In the genomic region with DNA sequence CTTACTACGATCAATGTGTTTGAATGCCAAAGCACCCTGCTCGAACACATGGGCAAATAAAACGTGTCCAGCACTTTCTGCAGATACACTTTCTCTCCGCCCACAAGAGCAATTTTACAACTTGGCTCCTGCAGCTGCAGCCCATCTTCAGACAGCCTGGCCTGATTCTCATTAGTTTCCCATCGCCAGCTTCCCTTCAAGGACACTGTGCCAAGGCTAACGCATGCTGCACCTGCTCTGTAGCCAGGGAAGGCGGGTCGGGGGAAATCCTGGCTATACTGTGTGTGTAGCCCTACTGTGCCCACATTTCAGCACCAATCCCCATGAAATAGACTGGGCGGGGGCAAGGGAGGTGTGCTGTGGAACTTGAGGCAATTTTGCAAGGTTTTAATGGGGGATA, we compare ENCODE assay signal across 12 mouse cellular contexts. TPM values are rescaled to one million over a fixed set of nuclear protein-coding genes. Genes with fewer than 3 reads are reported as not detected.
DNase-seq lines count a peak whose midpoint lies in the region; ATAC-seq and TF ChIP-seq lines count a peak whose summit lies in the region.
"Had no signal": no experiment of that assay in that cellular context is flagged by ENCODE, and none has a peak within 500 bp of the region (broad histone marks: within the 10 kb centered on the region; RNA-seq: fewer than 3 reads in every experiment).

No protein-coding gene starts in this region.

- H3K4me3 ChIP-seq in forebrain, postnatal 0 days (ENCODE audit: low read depth, low read length), result no peak overlapping the region
- H3K4me3 ChIP-seq in forebrain, embryonic 13.5 days, result no peak overlapping the region
- H3K4me3 ChIP-seq in midbrain, postnatal 0 days (ENCODE audit: low read depth, low read length), result no peak overlapping the region
- H3K4me3 ChIP-seq in midbrain, embryonic 13.5 days (replicated peaks), result no peak overlapping the region
- no peak overlapping the region for H3K4me3 ChIP-seq in intestine, embryonic 15.5 days (replicated peaks)
- H3K4me3 ChIP-seq: embryonic facial prominence, embryonic 12.5 days had no signal

- 0 out of 2 replicates have a peak, but pooled peaks have one; percentile 25 for ATAC-seq in forebrain, postnatal 0 days
- no peak for ATAC-seq in forebrain, embryonic 13.5 days
- ATAC-seq in midbrain, postnatal 0 days (ENCODE audit: low FRiP score), result no peak
- ATAC-seq in midbrain, embryonic 13.5 days, result no peak
- ATAC-seq in intestine, embryonic 15.5 days, result no peak
- ATAC-seq: liver, postnatal 0 days had no signal

- H3K4me1 ChIP-seq in forebrain, postnatal 0 days (ENCODE audit: insufficient read depth), result peaks cover 10% of the 10 kb centered on the region; the same call in 1 of the 2 replicates
- peaks cover 20% of the 10 kb centered on the region for H3K4me1 ChIP-seq in forebrain, embryonic 13.5 days
- no peaks in the 10 kb centered on the region for H3K4me1 ChIP-seq in midbrain, postnatal 0 days (ENCODE audit: insufficient read depth, low read length)
- H3K4me1 ChIP-seq in midbrain, embryonic 13.5 days (replicated peaks), result peaks cover 13% of the 10 kb centered on the region
- H3K4me1 ChIP-seq in intestine, embryonic 15.5 days (replicated peaks), result peaks cover 20% of the 10 kb centered on the region

- DNase-seq in forebrain, postnatal 0 days, result peak; percentile 10
- DNase-seq in midbrain, postnatal 0 days (ENCODE audit: low spot score), result peak; percentile 47
- DNase-seq in lung, postnatal 25 days (ENCODE audit: low spot score), result peak; percentile 12
- no peak for DNase-seq in gastrocnemius, adult 18-20 months (ENCODE audit: low spot score)
- DNase-seq: liver, postnatal 0 days; right cerebral cortex, adult 18-20 months had no signal

- H3K36me3 ChIP-seq in forebrain, postnatal 0 days (ENCODE audit: insufficient read depth), result no peaks in the 10 kb centered on the region
- H3K36me3 ChIP-seq in forebrain, embryonic 13.5 days (ENCODE audit: poor library complexity, severe bottlenecking), result no peaks in the 10 kb centered on the region
- no peaks in the 10 kb centered on the region for H3K36me3 ChIP-seq in midbrain, postnatal 0 days (ENCODE audit: insufficient read depth, low read length)
- no peaks in the 10 kb centered on the region for H3K36me3 ChIP-seq in midbrain, embryonic 13.5 days
- H3K36me3 ChIP-seq in intestine, embryonic 15.5 days, result no peaks in the 10 kb centered on the region
- H3K36me3 ChIP-seq: embryonic facial prominence, embryonic 12.5 days had no signal

- H3K4me2 ChIP-seq in forebrain, postnatal 0 days (ENCODE audit: low read depth), result no peak overlapping the region
- H3K4me2 ChIP-seq in forebrain, embryonic 13.5 days, result no peak overlapping the region
- no peak overlapping the region for H3K4me2 ChIP-seq in midbrain, postnatal 0 days (ENCODE audit: low read depth, low read length, poor library complexity, severe bottlenecking)
- H3K4me2 ChIP-seq in midbrain, embryonic 13.5 days (replicated peaks), result no peak overlapping the region
- H3K4me2 ChIP-seq in intestine, embryonic 15.5 days (replicated peaks), result no peak overlapping the region
- H3K4me2 ChIP-seq: embryonic facial prominence, embryonic 12.5 days had no signal

- no peaks in the 10 kb centered on the region for H3K27me3 ChIP-seq in forebrain, postnatal 0 days (ENCODE audit: insufficient read depth, low read length)
- H3K27me3 ChIP-seq in forebrain, embryonic 13.5 days, result 0 out of 2 replicates have a peak, but pooled peaks cover 3% of the 10 kb centered on the region
- no peaks in the 10 kb centered on the region for H3K27me3 ChIP-seq in midbrain, postnatal 0 days (ENCODE audit: insufficient read depth, low read length)
- no peaks in the 10 kb centered on the region for H3K27me3 ChIP-seq in midbrain, embryonic 13.5 days
- H3K27me3 ChIP-seq in intestine, embryonic 15.5 days (replicated peaks), result no peaks in the 10 kb centered on the region
- H3K27me3 ChIP-seq: embryonic facial prominence, embryonic 12.5 days had no signal

- no peak overlapping the region for H3K27ac ChIP-seq in forebrain, postnatal 0 days (ENCODE audit: low read depth, low read length)
- no peak overlapping the region; the same call in 1 of the 2 replicates for H3K27ac ChIP-seq in forebrain, embryonic 13.5 days
- H3K27ac ChIP-seq in midbrain, postnatal 0 days (ENCODE audit: low read depth, low read length), result no peak overlapping the region
- no peak overlapping the region for H3K27ac ChIP-seq in midbrain, embryonic 13.5 days
- H3K27ac ChIP-seq in intestine, embryonic 15.5 days, result 0 out of 2 replicates have a peak overlapping the region, but pooled peaks have one; percentile 48
- H3K27ac ChIP-seq: embryonic facial prominence, embryonic 12.5 days had no signal

- TF ChIP-seq CTCF in forebrain, postnatal 0 days (IDR thresholded peaks at IDR 0.05; ENCODE audit: low read depth), result no peak
- TF ChIP-seq CTCF in midbrain, postnatal 0 days (IDR thresholded peaks at IDR 0.05), result no peak

- WGBS in forebrain, postnatal 0 days, result 38% methylated on average over 9 of the region's 9 CpGs
- 58% methylated on average over 9 of the region's 9 CpGs for WGBS in forebrain, embryonic 13.5 days
- WGBS in midbrain, postnatal 0 days, result 61% methylated on average over 9 of the region's 9 CpGs
- WGBS in midbrain, embryonic 13.5 days, result 69% methylated on average over 9 of the region's 9 CpGs
- 37% methylated on average over 9 of the region's 9 CpGs for WGBS in intestine, embryonic 15.5 days

- H3K9ac ChIP-seq in forebrain, postnatal 0 days, result no peak overlapping the region
- H3K9ac ChIP-seq in forebrain, embryonic 13.5 days, result no peak overlapping the region
- H3K9ac ChIP-seq in midbrain, postnatal 0 days (replicated peaks; ENCODE audit: low read length, poor library complexity, severe bottlenecking), result 0 out of 2 replicates have a peak overlapping the region, but pooled peaks have one; percentile 33
- no peak overlapping the region; the same call in 1 of the 2 replicates for H3K9ac ChIP-seq in midbrain, embryonic 13.5 days (replicated peaks)
- H3K9ac ChIP-seq in intestine, embryonic 15.5 days, result no peak overlapping the region
- H3K9ac ChIP-seq: embryonic facial prominence, embryonic 12.5 days; liver, postnatal 0 days had no signal

- no peaks in the 10 kb centered on the region for H3K9me3 ChIP-seq in forebrain, postnatal 0 days (ENCODE audit: low read length)
- H3K9me3 ChIP-seq in forebrain, embryonic 13.5 days (replicated peaks), result no peaks in the 10 kb centered on the region
- H3K9me3 ChIP-seq in midbrain, postnatal 0 days (ENCODE audit: low read length), result no peaks in the 10 kb centered on the region
- H3K9me3 ChIP-seq in midbrain, embryonic 13.5 days, result no peaks in the 10 kb centered on the region
- no peaks in the 10 kb centered on the region for H3K9me3 ChIP-seq in intestine, embryonic 15.5 days
- H3K9me3 ChIP-seq: embryonic facial prominence, embryonic 12.5 days had no signal

RNA-seq across cellular contexts. Expression of gene Qsox2, which starts 3.0 kb away (rescaled TPM):
- total RNA-seq in forebrain, postnatal 0 days (2014; rRNA removed), result 21.2 and 22.2 TPM in 2 replicates
- 5.5 and 9.1 TPM in 2 replicates for polyA plus RNA-seq in forebrain, postnatal 0 days (2015; fragmentation: Nextera tagmentation; extraction: Ambion mirVana)
- 13.5 and 15.7 TPM in 2 replicates for polyA plus RNA-seq in forebrain, embryonic 13.5 days (2015; fragmentation: Nextera tagmentation; extraction: Ambion mirVana)
- 19.2 and 25.6 TPM in 2 replicates for total RNA-seq in midbrain, postnatal 0 days (2014; rRNA removed)
- polyA plus RNA-seq in midbrain, postnatal 0 days (2015; fragmentation: Nextera tagmentation; extraction: Ambion mirVana), result 8.4 and 9.9 TPM in 2 replicates
- 15.4 and 15.7 TPM in 2 replicates for polyA plus RNA-seq in midbrain, embryonic 13.5 days (2015; fragmentation: Nextera tagmentation; extraction: Ambion mirVana)
- polyA plus RNA-seq in intestine, embryonic 15.5 days (2015; fragmentation: Nextera tagmentation; extraction: Ambion mirVana), result 23.2 and 26.9 TPM in 2 replicates
- 1 to 10 TPM; 3.5 to 3.8 TPM for total RNA-seq in gastrocnemius, adult 18-20 months (2021)

RNA-seq across cellular contexts. Expression of gene Lhx3, which starts 32.2 kb away (rescaled TPM):
- 0.08 TPM in 1 of 2 replicates, not detected in the other for total RNA-seq in forebrain, postnatal 0 days (2014; rRNA removed)
- polyA plus RNA-seq in forebrain, postnatal 0 days (2015; fragmentation: Nextera tagmentation; extraction: Ambion mirVana), result 0.06 TPM in 1 of 2 replicates, not detected in the other
- polyA plus RNA-seq in forebrain, embryonic 13.5 days (2015; fragmentation: Nextera tagmentation; extraction: Ambion mirVana), result 0.09 and 0.21 TPM in 2 replicates
- 0.38 TPM in 1 of 2 replicates, not detected in the other for total RNA-seq in midbrain, postnatal 0 days (2014; rRNA removed)
- polyA plus RNA-seq in midbrain, postnatal 0 days (2015; fragmentation: Nextera tagmentation; extraction: Ambion mirVana), result 0.12 TPM in 1 of 2 replicates, not detected in the other
- polyA plus RNA-seq in midbrain, embryonic 13.5 days (2015; fragmentation: Nextera tagmentation; extraction: Ambion mirVana), result 0.17 TPM in 1 of 2 replicates, not detected in the other
- not detected in 2 replicates for polyA plus RNA-seq in intestine, embryonic 15.5 days (2015; fragmentation: Nextera tagmentation; extraction: Ambion mirVana)
- not detected for total RNA-seq in gastrocnemius, adult 18-20 months (2021)
- total RNA-seq: heart, adult 8-10 months; hematopoietic stem cell, adult 5-6 weeks had no signal
- polyA plus RNA-seq: liver, postnatal 0 days had no signal

RNA-seq across cellular contexts. Expression of gene Ccdc187, which starts 54.0 kb away (rescaled TPM):
- total RNA-seq in forebrain, postnatal 0 days (2014; rRNA removed), result 1.5 and 2.0 TPM in 2 replicates
- polyA plus RNA-seq in forebrain, postnatal 0 days (2015; fragmentation: Nextera tagmentation; extraction: Ambion mirVana), result 0.13 TPM in 2 replicates
- polyA plus RNA-seq in forebrain, embryonic 13.5 days (2015; fragmentation: Nextera tagmentation; extraction: Ambion mirVana), result 0.18 and 0.35 TPM in 2 replicates
- 2.8 and 3.7 TPM in 2 replicates for total RNA-seq in midbrain, postnatal 0 days (2014; rRNA removed)
- polyA plus RNA-seq in midbrain, postnatal 0 days (2015; fragmentation: Nextera tagmentation; extraction: Ambion mirVana), result 0.16 and 0.23 TPM in 2 replicates
- polyA plus RNA-seq in midbrain, embryonic 13.5 days (2015; fragmentation: Nextera tagmentation; extraction: Ambion mirVana), result 0.17 and 0.23 TPM in 2 replicates
- 0.36 and 0.37 TPM in 2 replicates for polyA plus RNA-seq in intestine, embryonic 15.5 days (2015; fragmentation: Nextera tagmentation; extraction: Ambion mirVana)
- total RNA-seq in gastrocnemius, adult 18-20 months (2021), result not detected
- total RNA-seq: hematopoietic stem cell, adult 5-6 weeks had no signal
- polyA plus RNA-seq: liver, postnatal 0 days had no signal
